Mouse (Mus musculus) midbrain, embryonic 11.5 days (tissue): ENCODE measurements around the gene Stpg4. TPM values are rescaled to one million over a fixed set of nuclear protein-coding genes. Genes with fewer than 3 reads are reported as not detected.
A peak's percentile ranks its signal among the peaks of the same experiment; 100 is the strongest.

Source experiments
- ATAC-seq: fragments of 200-750 bp; cut with Nextera tagmentation; 2 replicates; pipeline ENCODE4 v1.8.0; 2017; ENCODE audit warnings: moderate TSS enrichment, moderate library complexity; ENCODE audit not compliant: low FRiP score
- DNase-seq: peaks from one replicate; pipeline ENCODE4 v3.0.0; 2015; ENCODE audit warnings: low spot score; ENCODE audit errors: missing footprints
- H3K27ac ChIP-seq: fragments of 300-500 bp; sonication (generic); 2 replicates; pipeline ENCODE4 v1.5.1; 2014; ENCODE audit warnings: low read depth, low read length
- H3K27me3 ChIP-seq: fragments of 300-500 bp; sonication (generic); 2 replicates; pipeline ENCODE4 v1.6.1; 2014; ENCODE audit warnings: mild to moderate bottlenecking, low read length, moderate library complexity, mixed read lengths; ENCODE audit not compliant: control insufficient read depth, insufficient read depth
- H3K36me3 ChIP-seq: fragments of 300-500 bp; sonication (generic); 2 replicates; pipeline ENCODE4 v1.6.1; 2014; ENCODE audit warnings: mild to moderate bottlenecking, low read length, moderate library complexity, mixed read lengths; ENCODE audit not compliant: control insufficient read depth, insufficient read depth
- H3K4me1 ChIP-seq: fragments of 300-500 bp; sonication (generic); 2 replicates; pipeline ENCODE4 v1.6.1; 2014; ENCODE audit warnings: low read length; ENCODE audit not compliant: control insufficient read depth, insufficient read depth
- H3K4me2 ChIP-seq: fragments of 300-500 bp; sonication (generic); 2 replicates; pipeline ENCODE4 v1.6.1; 2014; ENCODE audit warnings: mild to moderate bottlenecking, moderate library complexity
- H3K4me3 ChIP-seq: fragments of 300-500 bp; sonication (generic); 2 replicates; pipeline ENCODE4 v1.5.1; 2014; ENCODE audit warnings: low read depth, low read length
- H3K9ac ChIP-seq: fragments of 300-500 bp; sonication (generic); 2 replicates; pipeline ENCODE4 v1.6.1; 2014; ENCODE audit warnings: low read length
- H3K9me3 ChIP-seq: fragments of 300-500 bp; sonication (generic); 2 replicates; pipeline ENCODE4 v1.6.1; 2016; ENCODE audit warnings: low read length; ENCODE audit not compliant: control insufficient read depth
- WGBS: fragments of 180-500 bp; shearing (Covaris S2); extraction: QIAGEN DNeasy Blood & Tissue Kit; methylation state at CpG from one replicate; pipeline ENCODE4 v1.1.7; 2014; 5-methylcytosine and 5-hydroxymethylcytosine counted together
- polyA plus RNA-seq: library from polyadenylated mRNA; unstranded; fragments of >200 nt; fragmentation: Nextera tagmentation; extraction: Ambion mirVana; gene quantifications from 2 replicates; pipeline ENCODE4 v1.2.1, GENCODE M21; 2014

Gene Stpg4
- polyA plus RNA-seq, 1 experiment from 2014 or later: not detected

GRCm38 (mm10) chr17:87366520-87366919 lies 61.0 kb downstream of the Stpg4 start:
- H3K4me3 ChIP-seq: no peak overlapping the region
- no peak overlapping the region for H3K9ac ChIP-seq
- no peaks in the 10 kb centered on the region for H3K9me3 ChIP-seq
- H3K4me1 ChIP-seq: peaks cover 13% of the 10 kb centered on the region
- no peak for DNase-seq
- WGBS: 14% methylated on average over 2 of the region's 2 CpGs
- ATAC-seq: no peak
- H3K27me3 ChIP-seq: no peaks in the 10 kb centered on the region
- H3K4me2 ChIP-seq: no peak overlapping the region
- H3K27ac ChIP-seq: no peak overlapping the region
- H3K36me3 ChIP-seq: no peaks in the 10 kb centered on the region

DNA sequence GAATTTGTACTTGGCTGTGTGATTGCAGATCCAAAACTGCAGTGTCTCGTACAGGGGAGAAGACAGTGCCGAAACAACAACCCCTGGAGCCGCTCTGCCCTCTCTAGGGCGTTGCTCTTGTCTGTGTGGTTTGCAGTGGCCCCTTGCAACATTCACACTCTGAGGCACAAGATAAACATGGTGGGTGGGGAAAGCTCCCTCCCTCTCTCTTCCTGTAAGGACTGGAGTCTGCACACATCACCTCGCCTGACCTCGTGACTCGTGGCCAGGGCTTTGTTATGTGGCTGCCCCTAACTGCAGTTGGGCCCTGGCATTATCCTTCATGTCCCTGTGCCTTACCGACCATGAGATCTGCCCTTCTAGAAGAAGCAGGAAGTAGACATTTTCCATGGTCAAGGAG lies 62.3 kb downstream of the Stpg4 start:
- Histone ChIP-seq H3K9me3 (no peaks in the 10 kb centered on the region), H3K4me3 (no peak overlapping the region), H3K9ac (no peak overlapping the region), H3K4me1 (peaks cover 13% of the 10 kb centered on the region), H3K36me3 (no peaks in the 10 kb centered on the region), H3K27me3 (no peaks in the 10 kb centered on the region), H3K27ac (no peak overlapping the region), H3K4me2 (no peak overlapping the region)
- WGBS: 73% methylated on average over 8 of the region's 8 CpGs
- no peak for ATAC-seq
- DNase-seq: no peak

DNA sequence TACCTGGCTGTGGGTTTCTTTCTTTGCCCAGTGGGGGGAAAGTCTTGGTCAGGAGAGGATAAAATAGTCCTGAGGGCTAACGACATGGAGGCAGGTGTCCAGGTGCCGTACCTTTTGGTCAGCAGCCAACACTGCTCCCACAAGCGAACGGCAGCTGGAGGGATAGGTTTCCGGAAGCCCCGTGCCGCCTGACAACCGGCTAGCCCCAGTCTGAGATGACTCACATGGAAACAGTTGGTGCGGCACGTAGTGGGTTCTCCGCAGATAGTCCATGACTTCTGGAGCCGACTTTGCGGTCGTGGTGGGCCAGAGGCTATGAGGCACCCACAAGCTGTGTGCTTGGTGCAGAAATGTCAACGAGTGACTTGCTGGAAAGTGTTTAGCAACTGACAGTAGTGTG lies 63.4 kb downstream of the Stpg4 start:
- no peaks in the 10 kb centered on the region for H3K36me3 ChIP-seq
- no peaks in the 10 kb centered on the region for H3K9me3 ChIP-seq
- no peaks in the 10 kb centered on the region for H3K27me3 ChIP-seq
- no peak overlapping the region for H3K4me3 ChIP-seq
- no peak overlapping the region for H3K27ac ChIP-seq
- H3K9ac ChIP-seq: no peak overlapping the region
- DNase-seq (no peak), ATAC-seq (no peak)
- 93% methylated on average over 15 of the region's 15 CpGs for WGBS
- H3K4me2 ChIP-seq: no peak overlapping the region
- H3K4me1 ChIP-seq: peaks cover 10% of the 10 kb centered on the region

DNA sequence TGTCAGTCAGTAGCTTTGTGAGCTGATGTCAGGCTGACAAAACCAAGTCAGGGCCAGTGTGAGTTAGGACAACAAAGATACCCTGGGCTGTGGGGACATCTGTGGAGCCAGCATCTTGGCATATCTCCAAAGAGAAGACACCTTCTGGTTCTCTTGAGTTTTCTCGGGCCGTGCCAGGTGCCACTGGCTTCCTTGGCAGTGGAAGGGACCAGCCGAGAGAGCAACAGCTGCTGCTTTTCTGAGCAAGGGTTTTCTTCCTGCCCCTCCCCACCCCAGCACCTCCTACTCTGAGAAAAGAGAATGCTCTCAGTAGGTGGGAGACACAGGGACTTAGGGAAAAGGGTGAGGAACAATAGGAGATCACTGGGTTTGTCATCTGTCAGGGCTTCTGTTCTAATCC lies 66.4 kb downstream of the Stpg4 start:
- DNase-seq: no peak
- H3K9ac ChIP-seq: no peak overlapping the region
- 41% methylated on average over 3 of the region's 3 CpGs for WGBS
- H3K27ac ChIP-seq: no peak overlapping the region
- no peaks in the 10 kb centered on the region for H3K36me3 ChIP-seq
- H3K27me3 ChIP-seq: no peaks in the 10 kb centered on the region
- H3K4me3 ChIP-seq: no peak overlapping the region
- no peaks in the 10 kb centered on the region for H3K9me3 ChIP-seq
- ATAC-seq: peak; percentile 24; the same call in 1 of the 2 replicates
- no peak overlapping the region for H3K4me2 ChIP-seq
- H3K4me1 ChIP-seq: no peaks in the 10 kb centered on the region

DNA sequence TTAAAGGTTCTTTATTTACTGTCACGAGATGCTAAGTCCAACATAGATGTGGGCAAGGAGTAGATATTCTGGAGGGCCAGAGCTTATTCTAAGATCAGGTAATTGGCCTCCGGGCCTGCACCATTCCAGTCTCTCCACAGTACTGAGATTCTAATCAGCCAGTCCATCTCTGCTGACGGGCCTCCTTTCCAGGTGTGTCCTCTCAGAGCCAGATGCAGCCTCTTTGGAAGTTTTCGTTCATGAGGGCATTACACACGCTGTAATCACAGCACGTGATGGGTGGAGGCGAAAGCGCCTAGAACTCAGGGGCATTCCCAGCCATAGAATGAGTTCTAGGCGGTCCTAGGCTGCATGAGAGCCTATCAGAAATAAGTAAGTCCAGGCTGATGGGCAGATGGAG lies 70.0 kb downstream of the Stpg4 start:
- no peaks in the 10 kb centered on the region for H3K9me3 ChIP-seq
- H3K4me3 ChIP-seq: no peak overlapping the region
- 85% methylated on average over 9 of the region's 9 CpGs for WGBS
- H3K27me3 ChIP-seq: no peaks in the 10 kb centered on the region
- no peak overlapping the region for H3K4me2 ChIP-seq
- H3K27ac ChIP-seq: no peak overlapping the region
- H3K4me1 ChIP-seq: peaks cover 8% of the 10 kb centered on the region
- ATAC-seq (no peak), DNase-seq (no peak)
- H3K36me3 ChIP-seq: no peaks in the 10 kb centered on the region
- no peak overlapping the region for H3K9ac ChIP-seq

GRCm38 (mm10) chr17:87356261-87356660 lies 71.3 kb downstream of the Stpg4 start:
- Histone ChIP-seq H3K27me3 (no peaks in the 10 kb centered on the region), H3K9ac (no peak overlapping the region), H3K27ac (no peak overlapping the region), H3K36me3 (no peaks in the 10 kb centered on the region), H3K4me2 (no peak overlapping the region), H3K9me3 (no peaks in the 10 kb centered on the region), H3K4me1 (peaks cover 14% of the 10 kb centered on the region), H3K4me3 (no peak overlapping the region)
- WGBS: 79% methylated on average over 5 of the region's 5 CpGs
- ATAC-seq (no peak), DNase-seq (no peak)

DNA sequence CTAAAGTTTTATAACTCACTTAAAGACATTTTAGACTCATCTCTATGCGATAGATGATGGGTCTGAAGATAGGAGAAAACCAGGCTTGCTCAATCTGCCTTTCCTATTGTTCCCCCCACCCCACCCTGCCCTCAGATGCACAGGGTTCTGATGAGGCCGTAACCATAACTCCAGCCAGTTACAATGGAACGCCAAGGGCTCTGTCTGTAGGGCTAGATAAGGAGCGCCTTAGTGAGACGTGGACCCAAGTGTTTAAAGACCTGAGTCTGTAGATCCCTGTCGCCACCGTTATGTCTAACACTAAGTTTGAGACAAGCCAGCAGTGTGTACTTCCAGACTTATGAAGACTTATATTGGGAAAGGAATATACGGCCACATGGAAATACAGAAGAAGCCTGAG lies 72.1 kb downstream of the Stpg4 start:
- H3K27me3 ChIP-seq: no peaks in the 10 kb centered on the region
- no peak overlapping the region for H3K4me2 ChIP-seq
- no peaks in the 10 kb centered on the region for H3K36me3 ChIP-seq
- peaks cover 22% of the 10 kb centered on the region for H3K4me1 ChIP-seq
- no peak for ATAC-seq
- H3K27ac ChIP-seq: no peak overlapping the region
- 91% methylated on average over 8 of the region's 8 CpGs for WGBS
- no peak for DNase-seq
- H3K9ac ChIP-seq: no peak overlapping the region
- H3K4me3 ChIP-seq: no peak overlapping the region
- H3K9me3 ChIP-seq: no peaks in the 10 kb centered on the region

GRCm38 (mm10) chr17:87353745-87354320 lies 73.7 kb downstream of the Stpg4 start:
- no peaks in the 10 kb centered on the region for H3K9me3 ChIP-seq
- no peaks in the 10 kb centered on the region for H3K27me3 ChIP-seq
- no peak overlapping the region for H3K9ac ChIP-seq
- ATAC-seq (no peak), DNase-seq (no peak)
- H3K36me3 ChIP-seq: no peaks in the 10 kb centered on the region
- H3K4me2 ChIP-seq: no peak overlapping the region
- no peak overlapping the region for H3K4me3 ChIP-seq
- 84% methylated on average over 8 of the region's 8 CpGs for WGBS
- no peak overlapping the region for H3K27ac ChIP-seq
- H3K4me1 ChIP-seq: peaks cover 24% of the 10 kb centered on the region

GRCm38 (mm10) chr17:87352898-87353225 lies 74.7 kb downstream of the Stpg4 start:
- Histone ChIP-seq H3K36me3 (no peaks in the 10 kb centered on the region), H3K4me1 (peaks cover 24% of the 10 kb centered on the region), H3K9ac (0 out of 2 replicates have a peak overlapping the region, but pooled peaks have one; percentile 18), H3K9me3 (no peaks in the 10 kb centered on the region), H3K27ac (no peak overlapping the region), H3K4me3 (no peak overlapping the region), H3K4me2 (no peak overlapping the region), H3K27me3 (no peaks in the 10 kb centered on the region)
- ATAC-seq (peak; percentile 23; the same call in 1 of the 2 replicates), DNase-seq (no peak)
- WGBS: 11% methylated on average over 1 of the region's 1 CpGs
